Mouse (Mus musculus) G1E (cell line): ENCODE data around the gene Adarb1. TPM values are rescaled to one million over a fixed set of nuclear protein-coding genes. Genes with fewer than 3 reads are reported as not detected.

Experiments
- ATAC-seq: 2 replicates; pipeline ENCODE4 v1.8.0; 2016; ENCODE audit warnings: mild to moderate bottlenecking; ENCODE audit not compliant: insufficient number of reproducible peaks, poor library complexity, low FRiP score, severe bottlenecking; ENCODE audit errors: extremely low read depth
- DNase-seq: peaks from one replicate; pipeline ENCODE4 v3.0.0; 2012; ENCODE audit warnings: low spot score
- H3K27me3 ChIP-seq: 2 replicates; pipeline ENCODE4 v1.6.1; 2012; ENCODE audit warnings: mild to moderate bottlenecking, low read length, inconsistent platforms; ENCODE audit not compliant: insufficient read depth
- H3K36me3 ChIP-seq: replicated peaks from 2 replicates; pipeline ENCODE3; 2012; ENCODE audit warnings: mild to moderate bottlenecking, inconsistent platforms
- H3K4me1 ChIP-seq: 2 replicates; pipeline ENCODE4 v1.6.1; 2012; ENCODE audit warnings: low read depth, low read length, inconsistent platforms, mixed read lengths; ENCODE audit not compliant: insufficient read depth
- H3K4me3 ChIP-seq: 2 replicates; pipeline ENCODE4 v1.5.1; 2012; ENCODE audit warnings: low read depth, mild to moderate bottlenecking, inconsistent platforms, low read length, moderate library complexity, mixed read lengths
- H3K9me3 ChIP-seq: replicated peaks from 2 replicates; pipeline ENCODE4 v1.6.1; 2012; ENCODE audit warnings: inconsistent platforms
- CTCF ChIP-seq: IDR thresholded peaks from 2 replicates; pipeline ENCODE4 v1.5.1; 2012; ENCODE audit warnings: low read depth, low read length, inconsistent platforms, mixed read lengths
- GATA1 ChIP-seq: IDR thresholded peaks from 2 replicates; pipeline ENCODE4 v1.6.1; 2012; ENCODE audit warnings: borderline replicate concordance, low read length, inconsistent platforms, mixed read lengths
- GATA2 ChIP-seq: IDR thresholded peaks from 2 replicates; pipeline ENCODE4 v1.6.1; 2012; ENCODE audit warnings: low read depth, low read length, inconsistent platforms, borderline replicate concordance
- POLR2AphosphoS5 ChIP-seq: IDR thresholded peaks from 2 replicates; pipeline ENCODE4 v1.6.1; 2012; ENCODE audit warnings: low read depth, low read length, inconsistent platforms; ENCODE audit not compliant: insufficient replicate concordance
- TAL1 ChIP-seq: conservative IDR thresholded peaks from 2 replicates; pipeline ENCODE4 v1.6.1; 2012; ENCODE audit warnings: low read depth, low read length, inconsistent platforms, mixed read lengths
- polyA plus RNA-seq: library from polyadenylated mRNA; stranded (reverse); fragments of >175 nt; gene quantifications from 2 replicates; pipeline ENCODE4 v1.2.3, GENCODE M21; 2012
- total RNA-seq, 2 experiments: library from RNA; stranded (forward) in 1 of 2; stranded (reverse) in 1 of 2; fragments of 200-1000 nt in 1 of 2; fragments of >200 nt in 1 of 2; fragmentation: Nextera tagmentation in 1 of 2; gene quantifications; 2 replicates each; pipeline ENCODE4 v1.2.3; 2014 to 2017

Adarb1 gene
- total and polyA plus RNA-seq, 3 experiments, result 0.05 TPM; not detected in 2

GRCm38 (mm10) chr10:77367973-77368372 lies 50.1 kb downstream of the Adarb1 start:
- no peak overlapping the region for H3K4me3 ChIP-seq
- no peaks in the 10 kb centered on the region for H3K9me3 ChIP-seq
- ATAC-seq, result no peak
- peaks cover 6% of the 10 kb centered on the region for H3K4me1 ChIP-seq
- TF ChIP-seq CTCF (no peak), POLR2AphosphoS5 (no peak), GATA1 (no peak), TAL1 (no peak), GATA2 (no peak)
- no peak for DNase-seq
- peaks cover 21% of the 10 kb centered on the region for H3K27me3 ChIP-seq
- no peaks in the 10 kb centered on the region for H3K36me3 ChIP-seq

- Histone ChIP-seq H3K9me3 (no peaks in the 10 kb centered on the region), H3K36me3 (no peaks in the 10 kb centered on the region), H3K4me1 (peaks cover 6% of the 10 kb centered on the region), H3K4me3 (no peak overlapping the region), H3K27me3 (peaks cover 26% of the 10 kb centered on the region)
- ATAC-seq, result no peak
- TF ChIP-seq TAL1, result no peak
- TF ChIP-seq GATA2, result no peak
- TF ChIP-seq POLR2AphosphoS5, result no peak
- TF ChIP-seq GATA1, result no peak
- TF ChIP-seq CTCF, result no peak
- no peak for DNase-seq
These were observed 51.1 kb downstream of the Adarb1 start for GRCm38 (mm10) chr10:77366959-77367358.

DNA sequence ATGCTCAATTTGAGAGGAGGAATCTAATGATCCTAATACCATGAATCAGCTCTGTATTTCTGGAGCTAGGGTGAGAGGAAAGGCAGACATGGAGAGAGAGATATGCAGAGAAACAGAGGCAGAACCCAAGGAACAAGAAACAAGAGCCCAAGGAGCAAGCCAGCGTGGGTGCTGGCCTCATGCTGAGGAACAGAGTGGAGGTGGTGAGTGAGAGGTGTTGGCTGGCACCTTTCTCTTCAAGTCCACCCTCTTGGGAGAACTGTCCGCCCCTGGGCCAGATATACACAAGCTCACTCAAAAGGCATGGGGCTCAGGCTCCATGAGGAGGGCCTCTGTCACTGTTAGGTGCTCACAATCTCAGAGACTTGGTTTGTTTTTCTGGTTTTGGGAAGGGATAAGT lies 52.9 kb downstream of the Adarb1 start:
- TF ChIP-seq CTCF, result no peak
- TF ChIP-seq TAL1, result no peak
- no peak for TF ChIP-seq POLR2AphosphoS5
- TF ChIP-seq GATA1, result no peak
- no peak for TF ChIP-seq GATA2
- Histone ChIP-seq H3K4me1 (peaks cover 6% of the 10 kb centered on the region), H3K9me3 (no peaks in the 10 kb centered on the region), H3K36me3 (no peaks in the 10 kb centered on the region), H3K4me3 (no peak overlapping the region), H3K27me3 (peaks cover 30% of the 10 kb centered on the region)
- ATAC-seq, result no peak
- DNase-seq, result no peak

GRCm38 (mm10) chr10:77360486-77360885 lies 57.6 kb downstream of the Adarb1 start:
- H3K4me3 ChIP-seq, result no peak overlapping the region
- ATAC-seq (no peak), DNase-seq (no peak)
- H3K4me1 ChIP-seq, result peaks cover 3% of the 10 kb centered on the region; the same call in 1 of the 2 replicates
- no peaks in the 10 kb centered on the region for H3K9me3 ChIP-seq
- H3K27me3 ChIP-seq, result peaks cover 27% of the 10 kb centered on the region
- no peak for TF ChIP-seq TAL1
- TF ChIP-seq GATA1, result no peak
- TF ChIP-seq CTCF, result no peak
- TF ChIP-seq GATA2, result no peak
- TF ChIP-seq POLR2AphosphoS5, result no peak
- no peaks in the 10 kb centered on the region for H3K36me3 ChIP-seq

GRCm38 (mm10) chr10:77357957-77358356 lies 60.1 kb downstream of the Adarb1 start:
- Histone ChIP-seq H3K4me1 (no peaks in the 10 kb centered on the region), H3K27me3 (peaks cover 9% of the 10 kb centered on the region), H3K36me3 (no peaks in the 10 kb centered on the region), H3K9me3 (no peaks in the 10 kb centered on the region), H3K4me3 (no peak overlapping the region)
- TF ChIP-seq CTCF (no peak), GATA1 (no peak), POLR2AphosphoS5 (no peak), GATA2 (no peak), TAL1 (no peak)
- ATAC-seq (no peak), DNase-seq (no peak)

- Histone ChIP-seq H3K27me3 (peaks cover 3% of the 10 kb centered on the region), H3K4me3 (no peak overlapping the region), H3K9me3 (no peaks in the 10 kb centered on the region), H3K4me1 (no peaks in the 10 kb centered on the region), H3K36me3 (no peaks in the 10 kb centered on the region)
- DNase-seq (peak; percentile 25), ATAC-seq (no peak)
- TF ChIP-seq CTCF (no peak), GATA1 (no peak), GATA2 (no peak), TAL1 (no peak)
These were observed 64.9 kb downstream of the Adarb1 start for GRCm38 (mm10) chr10:77353031-77353745.

- H3K9me3 ChIP-seq, result no peaks in the 10 kb centered on the region
- no peak for DNase-seq
- H3K27me3 ChIP-seq, result peaks cover 5% of the 10 kb centered on the region
- no peaks in the 10 kb centered on the region for H3K4me1 ChIP-seq
- H3K4me3 ChIP-seq, result no peak overlapping the region
- TF ChIP-seq TAL1, result no peak
- no peak for TF ChIP-seq CTCF
- no peak for TF ChIP-seq GATA1
- TF ChIP-seq GATA2, result no peak
- no peak for TF ChIP-seq POLR2AphosphoS5
- ATAC-seq, result no peak
- H3K36me3 ChIP-seq, result no peaks in the 10 kb centered on the region
These were observed 75.2 kb downstream of the Adarb1 start for GRCm38 (mm10) chr10:77342842-77343241.
